Mouse (Mus musculus) 3134 (cell line): ENCODE data around the gene Tsnax.
A peak's percentile ranks its signal among the peaks of the same experiment; 100 is the strongest.

Source experiments
- DNase-seq: peaks from one replicate; pipeline ENCODE4 v3.0.0-alpha.2; 2011; ENCODE audit warnings: low spot score; ENCODE audit not compliant: insufficient read length; ENCODE audit errors: extremely low read depth

Tsnax gene

DNA sequence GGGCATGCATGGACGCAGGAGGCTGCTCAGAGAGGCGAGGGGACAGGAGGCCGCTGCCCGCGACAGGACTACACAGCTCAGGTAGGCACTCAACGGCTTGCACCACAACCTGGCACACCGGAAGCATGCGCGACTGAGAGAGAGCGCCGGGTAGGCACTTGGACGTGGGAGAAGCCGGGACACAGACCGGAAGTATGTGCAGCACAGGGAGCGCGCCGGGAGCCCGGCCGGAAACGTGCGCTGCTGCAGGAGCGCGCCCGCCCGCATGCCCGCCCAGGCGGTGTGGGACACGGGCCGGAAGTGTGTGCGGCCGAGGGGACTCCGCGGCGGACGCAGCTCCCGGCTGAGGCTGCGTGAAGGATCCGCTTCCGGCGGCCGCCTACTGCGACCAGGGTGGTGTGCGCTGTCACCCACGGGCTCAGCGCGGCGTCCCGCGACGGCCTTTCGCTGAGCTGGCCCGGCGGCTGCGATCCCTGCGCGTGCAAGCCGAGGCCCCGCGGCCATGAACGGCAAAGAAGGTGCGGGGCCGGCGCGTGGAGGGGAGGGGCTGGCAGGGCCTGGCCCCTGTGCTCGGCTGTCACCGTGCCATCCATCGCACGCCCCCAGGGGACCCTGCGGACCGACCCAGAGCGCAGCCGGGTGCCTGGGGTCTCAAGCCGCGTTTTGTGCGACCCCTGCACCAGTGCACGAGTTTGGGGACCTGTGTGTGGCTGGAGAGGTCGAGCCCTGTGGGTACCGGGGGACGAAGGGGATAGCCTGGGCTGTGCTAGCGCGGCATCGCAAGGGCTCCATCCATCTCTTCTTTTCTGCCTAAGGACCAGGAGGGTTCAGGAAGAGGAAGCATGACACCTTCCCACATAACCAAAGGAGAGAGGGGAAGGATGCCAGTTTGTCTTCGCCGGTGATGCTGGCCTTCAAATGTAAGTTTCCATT lies at the start of gene Tsnax:
Gene Tsnax (plus strand): TSS at position 303 of the 933 bp plus-strand sequence.
- peak; percentile 85 for DNase-seq

DNA sequence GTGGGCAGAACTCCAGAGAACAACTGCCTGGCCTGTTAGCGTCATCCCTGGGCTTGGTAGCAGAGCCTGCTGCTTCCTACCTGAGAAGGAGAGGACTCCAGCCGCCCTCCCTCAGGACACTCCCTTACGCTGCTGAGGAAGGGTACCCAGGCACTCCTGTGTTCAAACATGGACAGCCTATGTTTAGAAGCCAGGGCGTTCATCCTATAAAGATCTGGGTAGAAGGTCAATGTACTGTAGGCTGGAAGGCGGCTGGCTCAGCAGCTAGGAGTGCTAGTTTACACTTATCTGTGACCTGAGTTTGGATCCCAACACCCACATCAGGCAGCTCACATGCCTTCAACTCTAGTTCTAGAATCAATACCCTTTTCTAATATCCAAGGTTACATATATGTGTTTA lies 49.6 kb upstream of the Tsnax start:
- no peak for DNase-seq

DNA sequence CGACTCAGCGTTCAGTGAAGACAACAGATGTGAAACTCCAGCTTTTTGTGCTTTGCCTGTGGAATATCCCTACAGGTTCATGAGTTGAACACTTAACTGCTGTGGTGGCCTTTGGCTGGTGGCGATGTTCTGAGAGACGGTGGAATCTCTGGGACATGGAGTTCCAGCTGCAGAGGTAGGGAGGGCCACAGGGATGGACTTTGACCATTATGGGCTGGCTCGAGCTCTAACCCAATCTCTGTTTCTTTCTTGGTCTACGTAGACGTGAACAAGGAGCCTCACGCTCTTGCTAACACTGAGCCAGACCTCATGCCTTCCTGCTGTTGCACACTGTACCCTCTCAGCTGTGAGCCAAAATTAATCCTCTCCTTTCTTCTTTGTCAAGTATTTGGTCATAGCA lies 47.8 kb upstream of the Tsnax start:
- no peak for DNase-seq

DNA sequence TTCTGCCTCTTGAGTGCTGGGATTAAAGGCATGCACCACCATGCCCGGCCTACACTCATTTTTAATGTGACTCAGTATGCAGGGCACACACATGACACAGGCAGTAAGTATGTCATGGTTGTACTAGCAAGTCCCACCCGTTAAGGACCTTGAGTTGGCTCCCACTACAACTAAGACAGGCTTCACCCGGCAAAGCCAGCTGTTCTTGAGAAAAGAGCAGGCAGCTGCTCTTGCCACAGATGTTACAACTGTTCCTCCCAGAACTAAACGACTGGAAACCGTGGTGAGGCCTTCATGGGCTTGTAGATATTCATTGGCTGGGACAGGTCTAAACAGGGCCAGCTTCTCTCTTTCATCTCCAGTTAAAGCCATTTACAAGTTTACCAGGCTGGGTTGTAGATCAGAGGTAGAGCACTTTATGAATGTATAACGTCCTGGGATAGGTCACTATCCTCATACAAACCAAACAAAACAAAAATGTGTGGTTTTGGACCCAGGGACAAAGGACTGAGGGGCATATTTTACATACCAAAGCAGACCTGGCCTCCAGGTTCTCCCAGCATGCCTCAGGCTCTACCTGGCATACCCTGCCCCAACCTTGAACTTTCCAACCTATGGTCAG lies 42.4 kb upstream of the Tsnax start:
- DNase-seq: no peak

DNA sequence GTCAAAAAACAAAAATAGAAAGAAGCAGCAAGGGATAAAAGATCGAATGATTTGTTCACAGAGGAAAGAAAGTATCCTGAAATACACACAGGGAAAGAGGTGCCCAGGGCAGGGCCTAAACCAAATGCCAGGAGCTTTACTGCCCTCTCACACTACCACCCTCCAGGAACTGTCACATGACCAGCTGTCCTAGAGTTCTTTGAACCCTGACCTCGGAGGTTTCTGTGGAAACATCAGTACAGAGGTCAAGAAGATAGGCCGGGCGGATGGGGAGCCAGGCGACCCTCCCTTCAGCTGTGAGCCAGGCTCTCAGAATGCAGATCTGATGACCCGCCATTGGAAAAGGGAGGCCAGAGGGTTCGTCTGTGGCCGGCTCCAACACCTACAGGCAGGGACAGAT lies 39.6 kb upstream of the Tsnax start:
- no peak for DNase-seq

DNA sequence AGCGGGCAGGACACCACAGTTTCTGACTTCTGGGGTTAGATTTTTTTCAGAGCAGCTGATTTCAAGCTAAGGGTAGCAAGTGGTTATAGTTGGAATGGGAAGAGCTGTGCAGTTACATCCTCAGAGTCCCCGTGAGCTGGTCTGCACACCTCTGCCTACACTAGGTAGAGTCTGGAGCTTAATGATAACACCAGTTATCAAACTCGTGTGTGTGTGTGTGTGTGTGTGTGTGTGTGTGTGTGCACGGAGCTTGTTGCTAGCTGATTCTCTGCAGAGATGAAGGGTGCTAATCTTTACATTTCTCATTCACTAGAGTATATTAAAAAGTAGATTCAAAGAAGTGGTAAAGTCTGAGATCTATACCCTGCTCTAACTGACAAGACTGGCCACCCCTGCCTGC lies 38.5 kb upstream of the Tsnax start:
- DNase-seq: no peak

DNA sequence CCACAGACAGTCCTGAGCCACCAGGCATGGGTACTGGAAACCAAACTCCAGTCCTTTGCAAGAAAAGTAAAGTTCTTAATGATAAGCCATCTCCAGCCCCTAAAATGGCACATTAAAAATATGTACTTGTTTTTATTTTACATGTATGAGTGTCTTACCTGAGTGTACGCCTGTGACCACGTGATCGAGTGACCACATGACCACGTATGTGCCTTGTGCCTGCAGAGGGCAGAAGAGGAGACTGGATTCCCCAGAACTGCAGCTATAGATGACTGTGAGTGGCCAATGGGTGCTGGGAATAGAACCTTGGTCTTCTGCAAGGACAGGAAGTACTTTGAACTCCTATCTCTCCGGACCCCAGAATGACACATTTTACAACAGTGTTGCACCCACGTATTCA lies 36.6 kb upstream of the Tsnax start:
- no peak for DNase-seq

DNA sequence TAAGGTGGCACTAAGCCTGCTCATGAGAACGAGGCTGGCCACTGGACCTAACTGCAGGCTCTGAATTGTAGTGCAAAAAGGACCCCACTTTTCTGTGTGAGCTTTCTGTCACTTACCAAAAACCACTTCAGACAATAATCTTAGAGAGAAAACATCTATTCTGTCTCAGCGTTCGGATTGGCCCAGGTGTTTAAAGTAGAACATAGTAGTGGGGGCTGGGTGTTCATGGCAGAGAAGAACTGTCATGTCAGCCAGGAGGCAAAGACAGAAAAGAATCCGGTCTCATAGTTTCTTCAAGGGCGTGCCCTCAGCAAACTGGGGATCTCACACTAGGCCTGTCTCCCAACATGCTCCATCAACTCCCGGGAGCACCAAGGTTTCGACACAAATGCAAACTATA lies 34.8 kb upstream of the Tsnax start:
- DNase-seq: no peak

DNA sequence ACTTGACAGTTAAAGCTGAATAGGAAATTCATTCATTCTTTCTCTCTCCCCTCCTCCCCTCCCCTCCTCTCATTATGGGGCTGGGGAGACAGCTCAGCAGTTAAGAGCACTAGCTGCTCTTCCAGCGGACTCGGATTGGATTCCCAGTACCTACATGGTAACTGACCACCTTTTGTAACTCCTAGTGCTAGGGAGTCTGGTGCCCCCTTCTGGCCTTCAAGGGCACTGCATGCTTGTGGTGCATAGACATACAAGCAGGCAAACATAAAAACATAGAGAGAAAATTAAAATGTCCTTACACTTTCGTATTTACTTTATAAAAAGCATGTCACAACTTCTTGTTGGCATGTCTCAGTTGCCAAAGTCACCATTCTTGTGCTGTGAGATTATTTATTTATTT lies 32.8 kb upstream of the Tsnax start:
- DNase-seq: no peak

DNA sequence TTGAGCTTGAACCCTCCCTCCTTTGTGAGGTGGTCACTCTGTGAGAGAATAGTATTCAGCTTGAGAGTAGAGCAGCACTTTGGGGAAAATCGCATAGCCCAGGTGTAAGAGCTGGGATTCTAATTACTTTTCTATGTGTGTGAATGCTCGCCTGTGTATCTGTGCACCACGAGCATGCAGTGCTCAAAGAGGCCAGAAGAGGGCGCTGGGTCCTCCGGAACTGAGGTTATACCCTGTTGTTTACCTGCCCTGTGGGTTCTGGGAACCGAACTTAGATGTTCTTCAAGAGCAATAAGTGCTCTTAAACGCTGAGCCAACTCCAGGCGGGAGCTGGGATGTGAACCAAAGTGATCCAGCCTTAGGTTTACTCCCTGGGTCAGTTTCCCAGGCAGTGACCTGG lies 32.0 kb upstream of the Tsnax start:
- no peak for DNase-seq

DNA sequence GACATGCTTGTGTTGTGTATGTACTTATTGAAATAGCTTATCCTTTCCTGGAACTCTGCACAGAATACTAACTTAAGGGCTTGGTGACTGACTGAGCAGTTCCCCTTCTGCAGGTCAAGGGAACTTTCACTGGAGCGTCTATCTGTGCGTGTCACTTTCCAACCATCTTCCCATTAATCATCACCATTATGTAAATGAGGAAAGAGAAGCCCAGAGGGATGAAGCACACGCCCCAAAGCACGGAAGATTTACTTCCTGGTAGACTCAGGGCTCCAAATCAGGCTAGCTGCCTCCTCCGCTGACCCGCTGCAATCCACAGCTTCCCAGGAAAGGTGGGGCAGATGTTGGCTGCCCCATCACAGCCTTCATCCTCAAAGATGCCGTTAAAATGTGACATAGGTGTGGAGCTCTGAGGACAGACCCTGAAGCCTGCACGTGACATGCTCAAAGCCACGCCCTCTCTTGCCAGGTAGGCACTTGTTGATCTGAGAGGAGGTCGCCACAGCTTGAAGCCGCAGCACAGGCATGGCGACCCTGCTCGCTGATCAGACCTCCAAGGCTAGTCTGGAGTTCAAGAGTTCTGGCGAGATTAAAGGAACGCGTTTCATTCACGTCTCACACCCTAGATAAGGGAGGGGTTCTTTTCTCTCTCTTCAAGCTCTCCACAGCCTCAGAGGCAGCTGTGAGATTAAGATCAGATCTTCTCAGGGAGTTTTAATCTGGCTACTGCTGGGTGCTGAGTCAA lies 21.7 kb upstream of the Tsnax start:
- no peak for DNase-seq

DNA sequence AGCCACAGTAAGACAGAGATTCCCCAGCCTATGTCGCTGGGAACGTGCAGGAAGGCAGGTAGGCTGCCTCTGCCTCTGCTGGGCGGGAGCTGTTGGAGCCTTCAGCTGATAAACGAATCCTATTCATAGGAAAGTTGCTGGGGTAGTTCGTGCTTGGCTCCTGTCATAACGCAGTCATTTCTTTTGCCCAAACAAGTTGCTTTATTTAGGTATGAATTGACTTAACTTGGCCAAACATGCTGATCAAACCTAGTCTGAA lies 21.2 kb upstream of the Tsnax start:
- no peak for DNase-seq

DNA sequence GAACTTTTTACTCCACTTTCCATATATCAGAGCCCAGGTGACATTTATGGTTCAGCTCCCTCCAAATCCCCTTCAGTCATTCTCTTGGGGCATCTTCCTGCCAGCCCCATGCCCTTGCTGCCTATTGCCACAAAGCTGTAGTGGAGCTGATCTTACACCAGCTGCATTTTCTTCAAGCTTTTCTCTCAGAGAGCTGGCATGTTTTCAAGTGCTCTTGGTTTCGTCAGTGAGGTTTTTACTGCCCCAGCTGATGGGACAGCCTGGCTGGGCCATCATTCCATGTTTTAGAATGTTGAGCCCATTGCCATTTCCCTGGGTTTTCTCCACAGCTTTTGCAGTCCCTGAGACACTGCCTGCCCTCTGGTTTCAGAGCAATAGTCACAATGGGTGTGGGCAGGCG lies 17.0 kb upstream of the Tsnax start:
- DNase-seq: no peak

DNA sequence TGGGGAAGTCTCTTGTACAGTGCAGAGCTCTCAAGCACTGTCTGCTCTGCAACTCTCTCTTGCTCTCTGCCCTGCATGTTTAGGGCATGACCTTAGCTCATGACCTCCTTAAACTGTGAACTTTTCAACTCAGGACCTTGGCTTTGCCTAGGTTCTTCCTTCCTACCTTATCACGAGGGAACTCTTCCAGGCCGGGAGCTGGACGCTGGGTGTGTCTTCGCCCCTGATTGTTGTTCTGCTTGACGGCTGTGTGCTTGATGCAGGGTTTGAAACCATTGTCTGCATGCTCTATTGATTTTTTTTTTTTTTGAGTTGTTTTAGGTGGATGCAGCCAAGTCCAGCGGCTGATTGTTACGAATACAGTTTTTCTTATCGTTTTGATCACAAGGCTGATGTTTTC lies 11.3 kb downstream of the Tsnax start:
- no peak for DNase-seq

DNA sequence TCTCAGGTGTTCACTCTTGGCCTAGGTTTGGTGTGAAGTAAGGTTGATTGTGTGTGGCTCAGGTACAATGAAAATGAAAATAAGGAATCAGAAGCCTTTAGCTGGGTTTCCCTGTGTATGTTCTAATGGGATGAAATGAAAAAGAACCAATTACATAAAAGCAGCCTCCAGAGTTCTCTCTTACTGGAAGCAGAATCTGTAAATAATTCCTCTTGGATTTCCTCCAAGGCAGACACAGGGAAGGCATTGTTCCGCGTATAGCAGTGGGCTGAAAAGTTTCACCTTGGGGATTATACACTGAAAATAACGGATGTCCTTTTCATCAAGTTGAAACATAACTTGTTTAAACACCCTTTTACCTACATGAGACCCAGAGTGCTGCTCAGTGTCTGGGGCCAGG lies 14.4 kb downstream of the Tsnax start:
- no peak for DNase-seq

DNA sequence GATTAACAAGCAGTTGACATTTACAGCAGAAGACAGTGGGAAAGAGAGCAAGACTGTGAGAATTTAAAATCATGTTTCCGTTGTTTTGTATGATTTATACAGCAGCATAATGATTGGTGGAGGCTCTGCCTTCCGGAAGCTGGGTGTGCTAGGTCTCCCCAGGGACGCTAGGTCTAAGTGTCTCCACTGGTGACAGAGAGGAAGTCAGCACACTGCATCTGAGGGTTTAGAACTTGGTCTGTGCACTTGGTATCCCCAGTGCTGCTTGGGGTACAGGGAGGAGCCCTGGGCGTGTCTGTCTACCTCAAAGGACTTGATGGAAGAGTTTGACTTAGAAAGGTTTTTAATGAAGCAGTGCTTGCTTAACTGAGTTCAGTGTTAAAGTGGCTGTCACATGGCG lies 16.0 kb downstream of the Tsnax start:
- DNase-seq: no peak

DNA sequence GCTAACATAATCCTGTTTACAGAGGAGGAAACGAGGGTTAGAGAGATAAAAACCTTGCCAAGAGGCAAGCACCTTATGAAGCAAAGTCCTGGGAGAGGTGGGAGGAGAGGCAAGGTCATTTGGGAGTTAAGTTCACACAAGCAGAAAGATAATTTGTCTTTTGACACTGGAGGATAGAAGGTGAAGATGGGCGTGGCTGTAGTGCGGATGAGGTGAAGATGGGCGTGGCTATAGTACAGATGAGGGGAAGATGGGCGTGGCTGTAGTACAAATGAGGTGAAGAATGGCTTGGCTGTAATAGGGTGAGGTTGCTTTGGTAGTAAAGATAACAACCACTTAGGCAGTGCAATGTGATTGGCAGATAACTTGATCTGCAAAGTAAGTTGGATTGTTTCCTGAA lies 18.5 kb downstream of the Tsnax start:
- DNase-seq: no peak

DNA sequence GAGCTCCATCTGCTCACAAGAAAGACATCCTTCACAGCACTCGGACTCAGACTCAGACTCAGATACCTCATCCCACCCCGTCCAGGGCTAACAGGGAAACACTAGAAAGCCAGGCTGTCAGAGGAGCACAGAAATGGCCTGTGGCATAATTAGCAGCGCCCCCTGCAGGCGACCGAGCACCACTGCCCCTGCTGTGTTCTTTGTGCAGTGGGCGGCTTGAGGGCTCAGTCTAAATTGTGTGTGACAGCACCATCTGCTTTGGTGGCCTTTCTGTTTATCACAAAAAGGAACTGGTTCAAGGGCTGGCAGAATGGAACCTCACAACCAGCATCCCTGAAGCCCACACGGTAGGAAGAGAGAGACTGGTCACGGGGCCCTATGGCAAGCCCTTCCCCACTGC lies 21.9 kb downstream of the Tsnax start:
- peak; percentile 21 for DNase-seq

DNA sequence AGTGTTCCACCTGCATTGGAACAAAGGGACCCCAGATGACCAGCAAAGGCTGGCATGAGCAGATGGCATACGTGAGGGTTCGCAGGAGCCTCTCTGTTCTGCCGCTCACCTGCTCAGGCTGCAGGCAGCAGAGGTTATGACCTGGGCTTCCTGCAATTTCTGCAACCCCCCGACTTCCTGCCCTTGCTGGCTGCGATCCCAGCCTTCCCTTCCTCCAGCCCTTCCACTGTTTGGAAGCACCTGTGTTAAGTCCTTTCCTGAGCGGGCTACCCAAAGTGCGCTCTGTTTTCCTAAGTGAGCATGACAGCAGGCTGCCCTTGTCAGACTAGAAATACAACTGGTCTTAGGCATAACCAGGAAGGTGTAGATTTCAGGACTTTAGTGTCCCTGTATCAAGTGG lies 24.3 kb downstream of the Tsnax start:
- no peak for DNase-seq

DNA sequence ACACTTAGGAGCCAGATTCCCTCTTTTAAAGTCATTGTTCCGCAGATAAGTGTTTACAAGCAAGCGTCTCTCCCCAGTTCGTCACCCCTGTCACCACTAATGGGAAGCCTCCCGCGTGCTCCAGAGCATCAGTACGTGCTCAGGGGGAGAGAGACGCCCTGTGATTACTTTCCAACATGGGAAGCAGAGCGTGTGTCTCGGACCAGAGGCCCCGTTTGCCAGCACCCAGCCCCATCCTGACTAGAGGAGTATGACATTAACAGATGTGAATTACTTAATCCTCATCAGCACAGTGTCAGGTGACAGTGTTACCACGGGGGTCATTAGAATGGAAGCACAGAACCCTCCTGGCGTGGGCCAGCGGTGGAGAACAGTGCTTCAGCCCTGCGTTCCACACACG lies 25.9 kb downstream of the Tsnax start:
- DNase-seq: no peak

DNA sequence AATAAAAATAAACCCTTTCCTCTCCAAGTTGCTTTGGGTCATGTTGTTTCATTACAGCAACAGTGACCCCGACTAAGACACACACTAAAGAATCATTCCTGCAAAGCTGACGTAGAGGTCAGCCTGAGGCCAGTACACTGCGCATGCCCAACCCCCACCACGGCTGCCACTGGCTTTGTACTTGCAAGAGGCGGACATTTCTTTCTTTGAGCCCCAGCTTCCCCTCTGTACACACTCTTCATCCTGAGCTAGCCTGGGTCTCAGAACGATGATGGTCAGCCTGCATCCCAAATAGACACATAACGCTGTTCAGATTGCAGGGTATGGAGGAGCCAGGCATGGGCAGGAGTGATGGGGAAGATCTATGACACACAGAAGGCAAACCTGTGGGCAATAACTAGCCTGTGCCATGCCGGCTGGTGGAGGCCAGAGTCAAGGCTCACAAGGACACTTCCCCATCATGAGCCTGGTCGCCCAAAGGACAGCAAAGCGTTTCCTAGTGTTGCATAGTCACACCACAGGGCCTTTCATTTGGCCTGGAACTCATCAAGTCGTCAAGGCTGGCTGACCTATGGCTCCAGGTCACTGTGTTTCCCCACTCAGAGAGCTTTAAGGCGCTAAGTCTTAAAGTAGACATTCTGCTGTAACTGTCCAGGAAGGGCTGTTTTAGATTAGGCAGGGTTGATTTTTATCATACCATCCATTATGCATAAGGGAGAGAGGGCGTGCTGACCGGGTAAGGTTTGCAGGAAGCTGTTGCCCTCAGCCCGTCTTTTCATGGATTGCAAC lies 28.0 kb downstream of the Tsnax start:
- no peak for DNase-seq
